Mouse (Mus musculus) adrenal gland, postnatal 10 days (tissue): ENCODE data around the gene Osbp. TPM values are rescaled to one million over a fixed set of nuclear protein-coding genes. Genes with fewer than 3 reads are reported as not detected.

Experiments
- DNase-seq: peaks from one replicate; pipeline ENCODE4 v3.0.0; 2021; ENCODE audit warnings: mixed read lengths
- total RNA-seq, 2 experiments: library from RNA; stranded (reverse); gene quantifications; 2 replicates each; pipeline ENCODE4 v1.2.3; 2021

The Osbp gene
- total RNA-seq, 2 experiments from 2014 or later: 60.8 to 65.6 TPM

GRCm38 (mm10) chr19:11987841-11988240 is 22.1 kb downstream of the Osbp start:
- no peak for DNase-seq

- no peak for DNase-seq
These were observed 23.6 kb downstream of the Osbp start for GRCm38 (mm10) chr19:11989334-11989733.

DNA sequence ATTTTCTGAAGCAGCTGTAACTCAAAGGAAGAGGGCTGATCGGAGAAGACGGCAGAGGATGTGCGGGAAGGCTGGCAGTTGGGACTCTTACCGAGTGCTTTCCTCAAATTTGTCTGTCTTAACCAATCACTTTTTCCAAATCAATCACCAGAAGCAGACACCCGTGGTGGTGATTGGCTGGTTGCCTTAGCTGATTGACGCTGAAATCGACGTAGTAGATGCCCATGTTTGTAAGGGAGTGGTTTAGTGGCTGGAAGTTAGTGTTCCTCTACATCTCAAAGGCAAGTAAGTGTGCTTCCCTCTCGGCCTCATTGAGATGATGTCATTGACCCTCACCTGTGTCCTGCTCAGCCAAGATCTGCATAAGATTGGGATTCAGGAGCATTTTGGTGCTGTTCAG is 26.3 kb downstream of the Osbp start:
- DNase-seq: no peak

- peak; percentile 56 for DNase-seq
These were observed 26.8 kb downstream of the Osbp start for GRCm38 (mm10) chr19:11992441-11993029.

- DNase-seq: no peak
These were observed 29.1 kb downstream of the Osbp start for GRCm38 (mm10) chr19:11994703-11995431.

GRCm38 (mm10) chr19:11995722-11996448 is 30.1 kb downstream of the Osbp start:
- DNase-seq: no peak

GRCm38 (mm10) chr19:12001686-12002085 is 35.9 kb downstream of the Osbp start:
- no peak for DNase-seq

GRCm38 (mm10) chr19:12002125-12002524 is 36.4 kb downstream of the Osbp start:
- DNase-seq: peak; percentile 68

DNA sequence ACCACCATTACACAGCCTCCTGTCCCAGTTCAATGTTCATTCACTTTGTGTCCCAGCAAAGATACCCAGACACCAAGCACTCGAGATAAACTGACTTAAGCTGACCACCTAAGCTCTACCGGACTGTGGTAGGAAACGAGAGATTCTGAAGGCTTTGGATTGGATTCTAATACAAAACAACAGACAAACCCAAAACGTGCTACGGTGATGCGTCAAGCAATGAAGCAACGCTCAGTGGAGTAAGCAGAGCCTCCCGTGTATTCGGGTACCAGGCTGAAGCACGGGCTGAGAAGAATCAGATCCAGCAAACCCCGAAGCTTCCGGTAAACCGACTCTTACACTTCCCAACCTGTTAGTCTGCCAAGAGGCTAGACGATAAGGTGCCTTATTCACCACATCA is 37.0 kb downstream of the Osbp start:
- DNase-seq: no peak

DNA sequence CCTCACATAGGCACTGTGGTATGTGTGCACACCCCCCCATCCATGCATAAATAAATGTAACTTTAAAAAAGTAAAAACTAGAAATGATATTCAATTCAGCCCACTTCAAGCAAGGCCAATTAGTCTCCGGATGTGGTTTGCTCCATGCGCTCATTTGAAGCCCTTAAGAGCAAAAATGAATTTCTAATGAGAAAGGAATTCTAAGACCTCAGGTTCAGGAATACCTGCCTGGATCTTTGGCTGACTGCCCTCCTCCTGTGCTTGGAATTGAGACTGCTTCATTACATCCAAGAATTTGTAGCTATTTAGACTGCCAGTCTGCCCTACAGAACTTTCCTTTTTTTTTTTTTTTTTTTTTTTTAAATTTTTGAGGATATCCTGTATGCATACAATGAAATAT is 37.8 kb downstream of the Osbp start:
- DNase-seq: no peak

GRCm38 (mm10) chr19:12004216-12005008 is 38.7 kb downstream of the Osbp start:
- no peak for DNase-seq

GRCm38 (mm10) chr19:12005376-12006360 is 39.9 kb downstream of the Osbp start:
- peak; percentile 90 for DNase-seq

- peak; percentile 23 for DNase-seq
These were observed 40.7 kb downstream of the Osbp start for GRCm38 (mm10) chr19:12006361-12006947.

DNA sequence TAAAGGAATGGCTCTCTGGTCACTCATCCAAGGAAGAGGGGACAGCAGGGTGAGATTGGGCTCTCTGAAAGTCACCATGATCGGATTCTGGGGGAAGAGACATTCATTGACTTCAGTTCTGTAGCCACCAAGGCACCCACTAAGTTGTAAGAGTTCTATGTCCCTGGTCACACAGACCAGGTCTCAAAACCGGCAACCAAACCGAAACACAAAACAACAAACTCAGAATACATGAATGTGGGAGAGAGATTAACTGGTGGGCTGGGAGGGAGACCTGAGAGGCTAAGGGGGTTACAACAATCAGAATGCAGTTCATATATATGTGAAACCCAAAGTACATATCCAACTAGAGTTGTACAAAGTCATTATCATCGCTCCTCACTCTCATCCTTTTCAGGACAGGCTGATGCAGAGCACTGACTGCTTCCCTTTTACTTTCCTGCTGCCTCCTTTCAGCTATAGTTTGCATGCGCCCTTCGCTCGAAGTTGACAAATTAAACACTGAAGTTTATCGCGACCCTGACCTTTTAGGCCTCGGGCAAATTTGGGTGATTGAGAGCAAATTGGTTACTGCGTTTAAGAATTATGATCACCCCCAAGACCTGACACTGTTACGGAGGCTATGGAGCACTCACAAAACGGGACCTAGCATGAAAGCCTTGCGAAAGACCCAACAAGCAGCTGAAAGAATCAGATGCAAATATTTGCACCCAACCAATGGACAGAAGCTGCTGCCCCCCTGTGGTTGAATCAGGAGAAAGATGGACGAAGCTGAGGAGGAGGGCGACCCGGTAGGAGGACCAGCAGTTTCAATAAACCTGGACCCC is 41.6 kb downstream of the Osbp start:
- peak; percentile 73 for DNase-seq

DNA sequence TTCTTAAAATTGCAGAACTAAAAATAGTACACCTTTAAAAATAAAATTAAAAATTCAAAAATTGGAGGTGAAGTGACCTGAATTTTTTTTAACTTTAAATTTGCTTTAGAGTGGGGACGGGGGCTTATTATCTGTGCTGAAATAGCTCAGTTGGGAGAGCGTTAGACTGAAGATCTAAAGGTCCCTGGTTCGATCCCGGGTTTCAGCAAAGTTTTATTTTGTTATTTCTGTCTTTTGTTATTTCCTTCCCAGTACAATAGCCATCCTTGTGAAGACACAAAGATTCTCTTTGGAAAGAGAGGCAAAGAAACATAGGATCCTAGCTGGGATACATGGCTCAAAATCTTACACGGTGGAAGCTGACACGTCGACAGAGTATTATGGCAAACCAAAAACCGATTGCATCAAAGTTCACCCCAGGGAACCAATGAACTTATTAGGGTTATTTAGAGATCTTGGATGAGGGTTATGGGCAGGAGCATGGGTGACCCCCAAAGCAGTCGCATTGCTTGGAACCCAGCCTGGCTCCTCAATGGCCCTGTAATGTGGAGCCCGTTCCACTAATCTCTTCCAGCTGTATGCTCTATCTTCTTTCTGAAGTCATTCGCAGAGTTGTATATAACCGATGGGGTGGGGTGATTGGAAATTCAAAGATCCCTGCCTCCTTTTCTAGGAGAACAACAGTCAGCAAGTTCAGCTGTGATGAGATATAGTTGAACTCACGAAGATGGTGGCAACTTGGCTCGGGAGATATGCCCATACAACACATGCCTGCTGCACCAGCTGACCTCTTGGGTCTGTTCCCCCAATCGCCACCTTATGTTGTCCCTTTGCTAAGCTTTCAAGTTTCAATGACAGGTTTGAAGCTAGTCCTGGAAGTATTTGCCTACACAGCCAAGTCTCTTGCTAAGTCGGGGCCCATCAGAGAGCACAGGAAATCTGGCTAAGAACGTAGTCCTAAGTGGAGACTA is 43.0 kb downstream of the Osbp start:
- DNase-seq: no peak

GRCm38 (mm10) chr19:12009501-12010280 is 44.0 kb downstream of the Osbp start:
- peak; percentile 80 for DNase-seq

- DNase-seq: peak; percentile 80
These were observed 44.6 kb downstream of the Osbp start for GRCm38 (mm10) chr19:12010281-12010771.
